Mouse (Mus musculus): ENCODE results near the gene Rab24.
A peak's percentile ranks its signal among the peaks of the same experiment; 100 is the strongest.

The Rab24 gene

DNA sequence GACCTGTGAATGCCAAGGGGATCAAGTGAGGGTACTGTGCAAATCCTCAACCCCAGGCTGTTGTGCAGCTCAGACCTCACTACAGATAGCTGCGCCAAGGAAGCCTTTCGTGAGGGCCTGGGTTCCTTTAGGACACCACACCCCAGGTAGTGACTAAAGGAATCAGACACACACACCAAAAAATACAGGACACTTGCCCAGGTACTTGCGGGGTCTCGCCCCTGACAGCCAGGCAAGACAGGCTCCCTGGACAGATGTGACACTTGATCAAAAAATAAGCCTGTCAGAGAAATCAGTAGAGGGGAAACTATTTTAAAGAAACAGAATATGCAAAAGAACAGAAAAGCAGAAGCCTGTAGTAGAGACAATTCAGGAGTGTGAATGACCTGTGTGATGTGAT is 6.9 kb upstream of the Rab24 start:
- no peak for DNase-seq

DNA sequence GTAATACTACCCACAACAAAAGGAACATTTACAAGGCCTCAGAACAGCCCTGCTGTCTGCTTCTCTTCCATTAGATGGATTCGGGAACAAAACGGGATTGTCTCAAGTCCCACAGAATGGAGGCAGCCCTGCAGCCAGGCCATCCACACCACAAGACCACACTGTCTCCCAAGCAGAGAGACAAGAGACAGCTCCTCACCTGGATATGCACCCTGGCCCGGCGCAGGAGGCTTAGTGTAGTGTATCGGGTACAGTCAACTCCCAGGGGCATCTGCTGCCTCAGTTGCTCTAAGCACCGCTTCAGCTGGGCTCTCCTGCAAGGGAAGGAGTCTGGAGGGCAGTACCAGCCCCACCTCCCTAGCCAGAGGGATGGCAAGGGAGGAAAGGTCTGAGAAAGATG is 6.4 kb upstream of the Rab24 start:
- no peak for DNase-seq

DNA sequence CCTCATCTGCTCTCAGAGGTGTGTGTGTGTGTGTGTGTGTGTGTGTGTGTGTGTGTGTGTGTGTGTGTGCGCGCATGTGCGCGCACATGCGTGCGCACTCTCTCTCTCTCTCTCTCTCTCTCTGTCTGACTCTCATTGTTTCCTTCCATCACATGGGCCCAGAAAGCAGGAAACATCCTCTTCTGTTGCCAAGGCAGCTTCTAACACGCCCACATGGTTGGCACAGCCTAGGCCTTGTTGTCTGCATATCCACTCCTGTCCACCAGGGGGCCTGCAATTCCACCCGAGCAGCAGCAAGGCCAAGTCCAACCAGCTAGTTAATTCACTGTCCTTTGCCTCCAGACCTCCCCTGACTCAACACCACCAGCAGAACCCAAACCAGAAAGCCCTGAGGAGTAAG is 5.9 kb upstream of the Rab24 start:
- peak; percentile 94 for DNase-seq

DNA sequence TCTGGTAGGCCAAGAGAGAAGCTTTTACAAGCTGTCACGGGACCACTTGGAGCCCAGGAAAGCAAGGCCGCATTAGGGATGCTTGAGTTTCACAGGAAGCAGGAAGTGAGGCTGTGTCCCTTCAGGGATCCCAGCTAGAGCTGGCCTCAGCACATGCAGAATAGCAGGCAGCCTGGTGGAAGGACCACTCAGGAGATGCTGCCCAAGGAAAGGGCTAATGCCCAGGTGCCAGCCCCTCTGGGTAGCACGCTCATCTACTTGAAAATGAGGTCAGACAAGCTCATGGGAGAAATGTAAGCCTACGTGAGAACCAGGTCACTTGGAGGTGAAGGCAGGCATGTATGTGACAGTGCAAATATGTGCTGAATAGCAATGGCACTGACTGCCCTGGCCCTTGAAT is 5.4 kb upstream of the Rab24 start:
- DNase-seq: no peak

DNA sequence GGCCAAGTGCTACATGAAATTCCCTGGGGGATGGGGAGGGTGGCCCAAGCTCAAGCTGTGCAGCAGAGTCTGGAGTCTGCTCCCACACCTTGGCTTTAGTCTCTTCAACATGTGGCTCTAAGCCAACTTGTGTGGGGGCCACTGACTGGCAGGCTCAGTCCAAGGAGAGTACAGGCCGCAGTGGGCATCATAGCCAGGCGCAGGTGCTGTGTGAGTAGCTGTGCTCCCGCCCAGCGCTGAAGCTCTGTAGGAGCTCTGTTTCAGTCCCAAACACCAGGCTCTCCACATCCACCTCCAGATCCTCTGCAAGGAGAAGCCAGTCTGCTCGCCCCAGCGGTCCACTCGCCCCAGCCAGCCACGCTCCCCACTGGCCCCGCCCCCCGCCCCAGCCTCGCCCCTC is 3.9 kb upstream of the Rab24 start:
- DNase-seq: no peak

DNA sequence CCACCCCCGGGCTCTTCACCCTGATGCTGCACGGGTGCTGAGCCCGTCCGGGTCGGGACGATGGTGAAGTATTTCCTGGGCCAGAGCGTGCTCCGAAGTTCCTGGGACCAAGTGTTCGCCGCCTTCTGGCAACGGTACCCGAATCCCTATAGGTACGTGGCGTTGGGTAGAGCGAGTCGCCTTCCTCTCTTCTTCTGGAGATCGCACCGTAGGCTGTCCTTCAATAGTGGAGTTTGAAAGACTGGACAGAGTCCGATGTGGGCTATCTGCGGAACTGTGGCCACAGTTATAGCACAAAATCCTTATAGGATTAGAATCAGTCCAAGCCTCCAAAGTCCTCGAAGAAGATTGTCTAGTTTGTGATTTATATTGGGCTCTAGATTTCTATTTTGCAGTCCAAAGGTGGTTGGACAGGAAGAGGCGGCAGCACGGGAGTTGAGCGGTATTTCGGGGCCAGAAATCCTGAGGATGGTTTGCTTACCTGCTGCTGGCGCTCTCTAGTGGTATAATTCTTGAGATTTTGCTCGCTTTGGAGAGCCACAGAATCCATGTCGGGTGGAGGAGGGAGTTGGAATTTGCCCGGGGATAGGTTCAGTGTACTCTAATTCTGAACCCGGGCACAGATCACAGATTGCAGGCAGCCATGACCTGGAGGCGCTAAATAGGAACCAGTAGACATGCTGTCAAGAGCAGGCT is 532 bp upstream of the Rab24 start:
- DNase-seq: peak; percentile 64

DNA sequence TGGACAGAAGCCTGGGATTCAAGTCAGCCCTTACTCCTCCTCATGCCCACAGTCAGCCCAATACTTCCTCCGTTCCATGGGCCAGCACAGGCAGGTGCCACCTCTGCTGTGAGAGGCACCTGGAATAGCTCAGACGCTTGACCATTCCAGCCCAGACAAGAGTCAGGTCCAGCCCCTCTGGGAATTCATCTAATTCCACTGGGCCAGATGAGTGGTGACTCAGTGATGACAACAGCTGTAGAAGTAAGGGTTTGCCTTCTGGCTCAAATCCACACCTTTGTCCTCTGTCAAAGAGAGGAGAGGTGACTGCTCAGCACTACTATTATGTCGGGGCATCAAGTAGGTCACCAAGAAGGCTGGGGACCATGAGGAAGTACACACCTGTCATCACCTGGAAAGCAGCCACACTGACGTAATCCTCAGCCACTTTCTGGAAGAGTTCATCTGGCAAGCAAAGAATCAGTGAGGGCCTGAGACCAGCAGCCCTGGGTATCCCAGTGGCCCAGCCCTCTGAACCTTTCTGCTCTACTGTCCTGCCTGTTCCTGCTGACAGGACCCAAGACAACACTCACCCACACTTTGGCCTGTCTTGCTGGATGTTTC is 1.7 kb downstream of the Rab24 start, which contains the start of gene Prelid1:
Prelid1 (plus strand) TSS at position 570 of the 603 bp plus-strand sequence.
- no peak for DNase-seq

DNA sequence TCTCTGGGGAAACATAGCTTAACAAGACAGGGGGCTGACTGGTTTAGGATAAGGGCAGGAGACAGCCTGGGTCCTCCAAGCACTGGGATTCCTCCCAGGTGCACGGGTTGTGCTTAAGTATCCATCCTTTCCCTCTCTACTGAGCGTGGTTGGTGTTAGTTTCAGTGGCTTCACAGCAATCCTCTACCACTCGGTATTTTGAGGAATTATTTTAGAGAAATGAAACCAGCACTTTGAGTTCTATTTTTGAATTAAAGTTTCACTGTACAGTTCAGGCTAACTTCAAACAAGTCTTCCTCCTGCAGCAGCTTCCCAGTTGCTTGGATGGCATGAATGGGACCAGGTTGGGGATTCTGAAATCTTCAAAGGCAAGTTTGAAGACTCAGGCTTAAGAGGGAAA is 3.4 kb downstream of the Rab24 start:
- no peak for DNase-seq

DNA sequence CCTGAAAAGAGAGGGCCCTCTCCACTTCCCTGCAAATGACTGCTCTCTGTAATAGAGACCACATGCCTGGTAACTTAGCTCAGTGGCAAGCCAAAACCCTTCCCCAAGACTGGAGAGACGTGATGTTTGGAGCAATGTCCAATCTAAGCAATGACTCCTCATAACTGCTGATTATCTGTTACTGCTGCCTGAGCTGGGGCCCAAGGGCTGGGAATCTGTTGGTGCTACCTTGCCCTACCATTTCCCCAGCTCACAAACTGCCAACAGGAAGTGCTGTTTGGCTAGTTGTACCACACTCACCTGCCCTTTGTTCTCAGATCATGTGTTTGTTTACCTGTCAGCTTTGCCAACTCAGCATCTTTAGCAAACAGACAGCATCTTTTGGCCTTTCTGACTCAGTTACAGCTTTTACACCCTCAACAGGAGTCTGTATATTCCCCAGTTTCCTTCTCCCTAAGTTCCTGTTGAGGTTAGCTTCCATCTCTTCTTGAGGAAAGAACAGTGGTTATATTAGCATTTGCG is 6.8 kb downstream of the Rab24 start:
- no peak for DNase-seq

DNA sequence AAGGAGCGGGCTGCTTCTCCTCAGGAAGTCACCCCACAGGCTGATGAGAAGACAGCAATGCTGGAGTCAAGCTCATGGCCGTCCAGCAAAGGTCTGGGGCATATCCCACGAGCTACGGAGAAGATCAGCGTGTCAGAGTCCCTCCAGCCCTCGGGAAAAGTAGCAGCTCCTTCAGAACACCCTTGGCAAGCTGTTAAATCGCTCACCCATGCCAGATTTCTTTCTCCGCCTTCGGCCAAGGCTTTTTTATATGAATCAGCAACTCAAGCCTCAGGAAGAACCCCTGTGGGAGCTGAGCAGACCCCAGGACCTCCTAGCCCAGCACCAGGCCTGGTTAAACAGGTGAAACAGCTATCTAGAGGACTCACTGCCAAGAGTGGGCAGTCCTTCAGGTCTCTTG is 8.7 kb downstream of the Rab24 start:
- DNase-seq: no peak

DNA sequence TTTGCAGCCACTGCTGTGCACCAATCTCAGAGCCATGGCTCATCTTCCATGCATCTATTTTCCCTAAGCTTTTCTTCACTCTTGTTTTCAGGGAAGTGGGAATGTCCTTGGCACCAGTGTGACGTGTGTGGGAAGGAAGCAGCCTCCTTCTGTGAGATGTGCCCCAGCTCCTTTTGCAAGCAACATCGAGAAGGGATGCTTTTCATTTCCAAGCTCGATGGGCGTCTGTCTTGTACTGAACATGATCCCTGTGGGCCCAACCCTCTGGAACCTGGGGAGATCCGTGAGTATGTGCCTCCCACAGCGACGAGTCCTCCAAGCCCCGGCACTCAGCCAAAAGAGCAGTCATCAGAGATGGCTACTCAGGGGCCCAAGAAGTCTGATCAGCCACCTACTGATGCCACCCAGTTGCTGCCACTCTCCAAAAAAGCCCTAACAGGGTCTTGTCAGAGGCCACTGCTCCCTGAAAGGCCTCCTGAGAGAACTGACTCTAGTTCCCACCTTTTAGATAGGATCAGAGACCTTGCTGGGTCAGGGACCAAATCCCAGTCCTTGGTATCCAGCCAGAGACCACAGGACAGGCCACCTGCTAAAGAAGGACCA is 9.6 kb downstream of the Rab24 start:
- DNase-seq: no peak

DNA sequence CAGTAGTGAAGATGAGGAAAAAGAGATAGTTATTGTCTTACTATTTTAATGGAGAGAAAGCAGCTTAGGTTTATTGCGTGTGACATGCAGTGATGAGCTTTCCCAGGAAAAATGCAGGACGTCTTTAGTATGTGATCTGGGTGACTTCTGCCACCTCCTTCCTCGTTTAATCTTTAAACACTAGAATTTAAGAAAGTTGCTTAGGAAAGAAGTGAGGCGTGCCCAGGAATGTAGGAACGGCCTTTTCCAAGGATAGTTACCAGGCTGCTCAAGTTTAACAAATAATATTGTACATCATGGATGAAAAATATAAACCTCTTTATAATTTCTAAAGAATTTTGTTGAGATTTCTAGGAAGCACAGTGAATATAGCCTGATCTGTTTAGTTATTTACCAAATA is 20.8 kb downstream of the Rab24 start:
- DNase-seq: no peak

DNA sequence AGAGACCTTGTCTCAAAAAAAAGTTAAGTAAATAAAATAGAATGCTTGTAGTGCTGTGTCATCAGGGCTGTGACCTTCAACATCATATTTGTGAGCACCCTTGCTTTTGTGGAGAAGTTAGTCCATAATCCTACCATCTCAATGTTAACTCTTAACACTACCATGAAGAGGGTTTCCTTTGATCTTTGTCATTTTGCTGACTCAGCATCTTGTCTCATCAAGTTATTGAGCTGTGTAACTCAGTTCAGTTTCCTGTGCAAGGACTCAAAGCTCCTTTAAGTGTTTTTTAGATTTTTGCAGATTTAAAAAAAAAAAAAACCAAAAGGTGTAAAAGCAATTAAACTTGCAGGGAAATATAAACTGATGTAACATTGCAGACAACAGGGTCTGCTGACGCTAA is 25.0 kb downstream of the Rab24 start:
- no peak for DNase-seq

DNA sequence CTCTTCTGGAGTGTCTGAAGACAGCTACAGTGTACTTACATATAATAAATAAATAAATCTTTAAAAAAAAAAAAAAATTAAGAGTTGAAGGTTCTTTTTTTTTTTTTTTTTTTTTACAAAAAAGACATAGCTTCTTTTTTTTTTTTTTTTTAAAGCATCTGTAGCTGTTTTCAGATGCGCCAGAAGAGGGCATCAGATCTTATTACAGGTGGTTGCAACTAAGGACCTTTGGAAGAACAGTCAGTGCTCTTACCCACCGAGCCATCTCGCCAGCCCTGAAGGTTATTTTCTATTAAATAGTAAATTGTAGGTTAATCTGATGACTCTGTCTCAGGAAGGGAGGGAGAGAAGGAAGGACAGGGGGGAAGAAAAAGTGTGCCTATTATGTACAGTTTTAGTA is 32.9 kb downstream of the Rab24 start:
- DNase-seq: peak; percentile 12

DNA sequence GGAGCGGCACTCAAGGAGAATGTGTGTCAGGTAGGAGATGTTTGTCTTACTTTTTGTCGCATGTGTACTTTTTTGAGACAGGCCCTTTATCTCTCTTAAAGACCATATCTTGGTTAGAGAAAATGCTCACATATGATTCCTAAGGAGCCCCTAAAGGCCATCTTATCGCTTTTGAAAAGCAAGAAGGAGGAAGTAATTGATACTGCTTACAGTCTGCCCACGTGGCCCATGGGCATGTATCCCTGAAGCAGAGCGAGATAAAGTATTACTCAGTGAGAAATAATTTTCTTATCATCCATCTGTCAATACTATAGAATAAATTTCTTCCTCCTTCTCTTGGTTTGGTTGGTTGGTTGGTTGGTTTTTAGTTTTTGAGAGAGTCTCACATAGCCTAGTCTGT is 44.1 kb downstream of the Rab24 start:
- no peak for DNase-seq

DNA sequence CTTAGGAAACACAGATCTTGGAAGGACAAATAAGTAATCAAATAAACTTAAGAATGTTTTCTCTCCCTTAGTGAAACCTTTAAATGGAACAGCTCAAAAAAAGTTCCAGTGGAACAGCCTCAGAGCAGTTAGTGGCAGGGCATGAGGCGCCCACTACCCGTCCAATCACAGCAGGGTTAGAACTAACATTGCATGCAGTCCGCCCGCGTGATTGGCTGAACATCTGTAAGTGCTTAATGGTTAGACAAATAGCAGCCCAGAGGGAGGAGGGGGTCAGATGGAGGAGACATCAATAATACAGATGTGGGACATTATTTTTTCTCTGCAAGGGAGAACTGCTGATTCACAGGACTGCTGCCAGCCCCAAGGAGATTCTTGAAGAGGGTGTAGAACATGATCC is 44.5 kb downstream of the Rab24 start:
- DNase-seq: no peak
